Mouse (Mus musculus) MEL-GATA-1-ER (cell line): ENCODE measurements around the gene Kcnk3.

ENCODE experiments used
- DNase-seq: peaks from one replicate; pipeline ENCODE4 v3.0.0-alpha.2; 2012; ENCODE audit warnings: low read depth; ENCODE audit errors: extremely low read depth

The Kcnk3 gene

GRCm38 (mm10) chr5:30587101-30587500 lies 869 bp upstream of the Kcnk3 start:
- no peak for DNase-seq

GRCm38 (mm10) chr5:30588301-30588968 lies 465 bp downstream of the Kcnk3 start:
- DNase-seq: no peak

DNA sequence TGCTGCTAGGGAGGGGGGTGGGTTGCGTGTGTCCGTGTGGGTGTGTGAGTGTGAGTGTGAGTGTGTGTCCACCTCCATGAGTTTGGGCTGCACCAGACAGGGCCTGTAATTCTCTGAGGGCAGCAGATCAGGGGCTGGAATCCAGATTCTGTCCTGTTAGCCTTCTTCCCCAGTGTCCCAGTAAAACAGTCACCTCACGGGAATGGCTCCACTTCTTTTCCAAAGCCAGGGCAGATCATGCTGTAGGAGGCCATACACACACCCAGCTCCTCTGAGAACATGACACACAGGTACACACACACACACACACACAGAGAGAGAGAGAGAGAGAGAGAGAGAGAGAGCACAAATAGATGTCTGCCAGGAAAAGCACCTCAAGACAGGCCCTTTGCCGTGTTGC lies 1.1 kb downstream of the Kcnk3 start:
- no peak for DNase-seq

- no peak for DNase-seq
Measured at GRCm38 (mm10) chr5:30589546-30589945, 1.6 kb downstream of the Kcnk3 start.

DNA sequence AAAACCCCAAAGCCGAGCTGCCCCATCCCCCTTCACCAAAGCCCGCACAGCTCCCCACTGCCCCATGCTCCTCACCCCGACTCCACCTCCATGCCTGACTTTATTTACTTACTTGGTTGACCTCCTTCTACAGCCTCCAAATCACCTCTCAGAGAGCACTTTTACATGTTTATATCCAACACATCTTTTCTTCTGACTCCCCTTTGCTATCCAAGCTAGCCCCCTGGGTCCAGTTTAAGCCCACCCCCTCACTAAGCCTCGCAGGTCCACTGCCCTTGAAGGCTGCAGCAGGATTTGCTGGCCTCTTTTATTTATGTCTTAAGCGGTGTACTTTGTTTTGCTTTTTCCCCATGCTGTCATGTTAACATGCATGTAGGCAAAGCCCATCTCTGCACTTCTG lies 2.3 kb downstream of the Kcnk3 start:
- DNase-seq: no peak

GRCm38 (mm10) chr5:30591205-30591731 lies 3.3 kb downstream of the Kcnk3 start:
- no peak for DNase-seq

DNA sequence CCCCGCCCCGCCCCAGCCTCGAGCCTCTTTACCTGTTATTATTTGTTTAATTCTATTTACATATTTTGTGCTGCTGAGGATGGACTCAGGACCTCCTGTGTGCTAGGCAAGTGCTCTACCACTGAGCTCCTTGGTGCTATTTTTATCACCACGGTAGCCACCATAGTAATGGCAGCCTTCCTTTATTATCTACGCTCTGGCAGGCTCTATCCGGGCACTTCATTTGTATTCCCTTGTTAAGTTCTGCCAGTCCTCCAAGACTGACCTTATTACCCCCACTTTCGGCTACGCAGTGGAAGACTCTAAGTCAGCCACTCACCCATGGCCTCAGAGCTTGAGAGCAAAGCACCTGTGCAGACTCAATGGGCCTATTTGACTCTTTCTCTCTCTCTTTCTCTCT lies 3.8 kb downstream of the Kcnk3 start:
- no peak for DNase-seq

DNA sequence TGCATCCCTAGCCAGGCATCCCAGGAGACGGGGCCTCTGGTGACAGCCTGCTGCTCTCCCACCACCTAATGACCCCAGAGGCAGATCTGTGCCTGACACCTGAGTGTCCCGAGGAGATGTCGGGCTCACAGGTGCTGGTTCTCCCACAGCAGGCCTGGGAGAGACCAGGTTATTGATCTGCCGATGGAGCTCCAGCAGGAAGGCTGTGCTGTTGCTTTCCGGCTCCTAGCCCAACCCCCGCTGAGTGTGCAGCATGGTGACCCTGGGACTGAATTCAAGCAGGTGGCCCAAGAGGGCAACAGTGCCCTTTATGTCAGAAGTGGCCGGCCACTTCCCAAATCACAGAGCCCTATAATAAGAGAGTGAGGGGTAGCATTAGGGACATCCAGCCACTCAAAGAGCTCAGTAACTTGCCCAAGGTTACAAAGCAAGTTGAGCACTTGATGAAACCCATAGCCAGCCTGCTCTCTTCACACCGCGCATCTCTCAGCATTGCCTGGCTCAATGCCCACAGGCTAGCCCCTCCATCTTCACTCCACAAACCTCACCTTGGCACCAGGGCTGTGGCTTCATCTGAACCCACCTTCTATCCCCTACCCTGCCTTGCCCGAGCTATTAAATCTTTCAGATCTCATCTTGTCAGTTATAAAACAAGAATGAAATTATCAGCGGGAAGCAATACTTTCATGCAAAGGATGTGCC lies 4.5 kb downstream of the Kcnk3 start:
- no peak for DNase-seq

GRCm38 (mm10) chr5:30593360-30593759 lies 5.4 kb downstream of the Kcnk3 start:
- no peak for DNase-seq

DNA sequence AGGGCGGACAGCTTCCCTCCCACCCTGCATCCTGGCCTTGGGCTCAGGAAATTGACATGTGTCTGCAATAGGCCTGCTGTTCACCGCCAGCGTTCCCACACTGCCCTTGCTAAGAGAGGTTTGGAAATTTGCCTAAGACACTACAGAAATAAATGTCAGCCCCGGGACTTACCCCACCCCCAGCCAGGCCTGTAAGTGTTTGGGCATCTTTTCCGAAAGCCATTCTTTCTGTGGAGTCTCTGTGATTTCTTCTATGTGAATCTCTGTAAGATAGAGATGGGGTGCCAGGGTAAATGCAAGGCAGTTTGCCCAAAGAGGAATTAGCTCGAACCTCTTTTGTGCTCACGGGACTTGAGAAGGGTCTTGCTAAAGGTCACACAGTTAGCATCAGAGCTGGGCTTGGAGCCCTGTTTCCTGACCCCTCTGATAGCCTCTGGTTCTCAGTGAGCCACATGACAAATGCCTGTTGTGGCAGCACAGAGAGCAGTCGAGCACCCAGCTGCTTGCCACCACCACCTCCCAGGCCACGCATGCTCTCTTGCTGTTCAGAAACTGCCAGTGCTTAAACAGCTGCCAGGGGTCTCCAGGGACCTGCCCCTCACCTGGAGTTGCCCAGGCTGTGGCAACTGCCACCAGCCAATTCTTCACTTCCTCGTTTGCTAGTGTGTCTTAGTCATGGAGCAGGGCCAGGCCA lies 6.0 kb downstream of the Kcnk3 start:
- no peak for DNase-seq

GRCm38 (mm10) chr5:30594953-30595560 lies 7.1 kb downstream of the Kcnk3 start:
- DNase-seq: no peak

DNA sequence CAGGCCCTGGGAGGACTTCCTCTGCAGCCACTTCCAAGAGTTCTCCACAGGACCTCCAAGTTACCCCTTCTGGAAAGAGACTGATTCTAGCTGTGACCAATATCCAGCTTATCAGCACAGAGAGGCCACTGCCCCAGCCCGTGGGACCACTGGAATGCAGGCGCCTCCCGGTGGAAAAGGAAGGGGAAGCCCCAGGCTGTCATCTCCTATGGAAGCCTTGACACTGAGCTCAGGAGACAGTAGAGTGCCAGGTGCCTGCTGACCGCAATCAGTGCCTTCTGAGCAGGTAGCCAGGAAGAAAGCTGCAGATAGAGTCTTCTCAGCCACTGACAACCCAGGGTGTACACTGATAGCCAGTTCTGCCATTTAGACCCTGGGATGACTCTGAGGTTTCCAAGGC lies 13.4 kb downstream of the Kcnk3 start:
- DNase-seq: no peak

- no peak for DNase-seq
Measured at GRCm38 (mm10) chr5:30603255-30603654, 15.3 kb downstream of the Kcnk3 start.

DNA sequence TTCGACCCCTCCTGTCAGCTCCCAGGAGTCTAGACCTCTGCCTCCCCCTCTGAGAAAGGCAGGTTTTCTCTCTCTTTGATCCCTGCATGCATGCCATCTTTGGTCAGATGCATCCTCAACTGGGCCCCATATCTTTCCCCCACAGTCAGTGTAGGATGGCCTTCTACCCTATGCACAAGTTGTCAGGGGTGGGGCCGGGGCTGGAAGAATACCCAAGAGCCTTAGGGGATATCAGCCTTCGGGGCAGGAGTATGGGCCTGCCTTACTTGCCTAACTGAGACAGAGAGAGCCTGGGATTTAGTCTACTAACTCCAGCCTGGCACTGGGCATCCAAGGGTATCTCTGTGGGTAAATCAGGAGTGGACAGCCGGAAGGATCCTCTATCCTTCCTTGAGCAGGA lies 16.0 kb downstream of the Kcnk3 start:
- no peak for DNase-seq

GRCm38 (mm10) chr5:30604769-30605188 lies 16.8 kb downstream of the Kcnk3 start:
- no peak for DNase-seq

GRCm38 (mm10) chr5:30605649-30606048 lies 17.7 kb downstream of the Kcnk3 start:
- no peak for DNase-seq

DNA sequence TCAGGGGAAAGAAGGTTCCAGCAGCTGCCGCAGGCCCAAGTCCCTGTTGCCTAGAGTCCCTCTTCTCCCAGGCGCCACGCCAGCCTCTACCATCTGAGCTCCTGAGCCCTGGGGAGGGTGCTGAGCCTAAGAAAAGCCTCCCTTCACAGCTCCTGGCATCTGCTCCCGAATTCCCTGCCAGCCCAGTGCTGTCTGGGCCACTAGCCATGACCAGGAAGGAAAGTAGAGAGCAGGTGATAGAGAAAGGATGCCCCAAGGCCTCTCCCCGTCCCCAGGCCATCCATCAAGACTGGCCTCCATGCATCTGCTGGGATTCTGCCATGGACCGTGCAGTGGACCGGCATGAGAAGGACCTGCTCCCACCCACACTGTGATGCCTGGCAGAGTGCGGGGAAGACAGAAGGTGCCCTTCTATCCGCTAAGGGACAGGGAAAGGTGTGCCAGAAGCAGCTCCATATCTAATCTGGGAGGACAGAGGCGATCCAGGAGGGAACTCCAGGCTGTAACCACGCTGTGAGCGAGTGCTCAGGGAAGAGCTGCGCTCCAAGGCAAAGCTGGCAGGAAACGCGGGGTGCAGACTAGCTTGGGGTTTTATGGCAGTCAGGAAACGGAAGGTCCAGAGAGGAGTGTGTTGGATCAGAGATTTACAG lies 18.6 kb downstream of the Kcnk3 start:
- DNase-seq: no peak

DNA sequence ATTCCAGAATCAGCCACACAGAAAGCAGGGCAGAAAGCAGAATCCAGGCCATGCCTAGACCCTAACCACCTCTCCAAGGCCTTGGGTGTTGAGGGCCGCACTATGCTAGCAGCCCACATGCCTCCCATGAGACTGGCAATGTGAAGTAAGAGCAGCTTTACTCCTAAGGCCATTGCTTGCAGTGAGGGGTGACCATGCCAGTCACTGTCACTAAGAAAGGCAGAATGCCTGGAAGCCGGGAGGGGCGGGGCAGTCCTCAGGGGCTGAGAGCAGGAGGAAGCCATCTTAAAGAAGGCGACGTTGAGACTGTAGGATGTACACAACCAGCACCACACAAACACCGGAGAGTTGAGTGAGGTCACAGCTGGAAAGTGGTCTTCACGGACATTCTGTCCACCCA lies 21.1 kb downstream of the Kcnk3 start:
- no peak for DNase-seq

DNA sequence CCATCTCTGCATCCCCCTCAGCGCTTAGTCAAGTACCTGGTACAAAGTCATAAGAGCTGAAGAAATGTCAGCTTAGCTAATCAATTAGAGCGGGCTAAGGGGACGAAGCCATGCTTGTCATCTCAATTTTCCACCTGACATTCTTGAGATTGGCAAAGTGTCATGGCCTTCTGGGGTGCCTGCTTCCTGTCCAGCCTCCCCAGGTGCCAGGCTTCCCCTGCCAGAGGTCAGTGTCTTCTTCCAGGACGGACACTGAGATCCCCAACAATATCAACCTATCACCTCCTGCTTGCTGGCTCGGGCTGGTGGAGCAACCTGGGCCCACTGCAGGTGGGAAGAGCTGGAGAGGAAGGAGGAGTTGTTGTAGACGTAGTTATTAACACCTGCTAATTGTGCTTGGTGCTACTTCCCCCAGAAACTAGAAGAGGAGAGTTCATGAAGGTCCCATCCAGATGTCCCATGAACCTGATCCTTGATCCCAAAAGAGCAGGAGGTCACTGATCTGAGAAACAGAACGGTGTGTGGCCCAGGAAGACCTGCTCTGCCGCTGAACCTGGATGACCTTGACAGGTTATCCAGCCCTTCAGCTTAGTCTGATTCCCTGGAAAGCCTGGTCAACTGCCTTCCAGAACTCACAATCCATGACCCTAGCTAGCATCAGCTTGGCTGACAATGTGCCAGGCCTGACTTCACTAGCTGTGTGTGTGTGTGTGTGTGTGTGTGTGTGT lies 22.1 kb downstream of the Kcnk3 start:
- DNase-seq: no peak

DNA sequence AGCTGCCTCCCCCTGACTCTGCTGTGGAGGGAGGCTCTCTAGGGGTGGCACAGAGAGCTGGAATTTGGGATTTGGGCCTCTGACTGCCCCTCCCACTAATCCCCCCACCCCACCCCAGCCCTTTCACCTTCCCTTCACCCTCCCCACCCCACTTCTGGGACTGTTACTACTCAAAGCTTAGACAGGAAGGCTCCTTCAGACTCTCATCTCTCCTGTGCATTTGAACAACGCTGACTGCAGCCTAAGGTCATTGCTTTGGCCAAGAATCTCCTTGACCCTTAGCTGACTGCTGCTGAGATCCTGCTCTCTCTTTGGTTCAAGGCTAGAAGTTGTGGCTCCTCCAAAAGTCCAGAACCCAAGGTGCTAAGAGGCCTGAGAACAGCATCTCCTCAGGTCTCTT lies 23.1 kb downstream of the Kcnk3 start:
- DNase-seq: no peak

DNA sequence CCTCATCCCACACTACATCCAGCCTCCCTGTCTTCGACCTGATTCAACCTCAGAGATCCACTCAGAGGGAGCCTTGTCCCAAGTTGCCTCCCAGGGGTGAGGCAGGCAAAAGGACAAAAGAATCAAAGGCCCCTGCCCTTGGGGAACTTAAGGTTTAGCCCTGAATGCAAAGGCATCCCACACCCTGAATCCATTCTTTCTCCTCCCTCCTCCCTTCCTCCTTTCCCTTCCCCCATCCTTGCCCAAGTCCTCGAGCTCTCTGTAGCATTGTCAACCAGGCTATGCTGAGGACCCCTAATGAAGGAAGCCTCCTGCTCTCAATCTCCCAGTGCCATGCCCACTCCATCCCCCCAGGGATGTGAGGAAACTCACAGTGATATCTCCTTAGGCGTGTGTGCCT lies 23.7 kb downstream of the Kcnk3 start:
- DNase-seq: no peak
